ENCODE assay signal across 11 mouse cellular contexts in genomic region chr3:52033857-52034588, GRCm38 (mm10).
DNase-seq lines count a peak whose midpoint lies in the region; ATAC-seq and TF ChIP-seq lines count a peak whose summit lies in the region.
"Had no signal": no experiment of that assay in that cellular context is flagged by ENCODE, and none has a peak within 500 bp of the region (broad histone marks: within the 10 kb centered on the region; RNA-seq: fewer than 3 reads in every experiment).

No protein-coding gene starts in this region.

- intact Hi-C loops in gastrocnemius, adult 2 months (cut with DNase I) = no loop called here
- intact Hi-C loops in gastrocnemius, postnatal 14 days (cut with DNase I; ENCODE audit: low total_unique reads) = no loop called here

- H3K4me1 ChIP-seq in lung, embryonic 15.5 days = peaks cover 57% of the 10 kb centered on the region
- peaks cover 9% of the 10 kb centered on the region for H3K4me1 ChIP-seq in lung, adult 2 months (ENCODE audit: control insufficient read depth, insufficient read depth, low read length)
- H3K4me1 ChIP-seq in intestine, postnatal 0 days (replicated peaks; ENCODE audit: control insufficient read depth, insufficient read depth, low read length) = peaks cover 19% of the 10 kb centered on the region; the same call in 1 of the 2 replicates
- peaks cover 29% of the 10 kb centered on the region for H3K4me1 ChIP-seq in neural tube, embryonic 11.5 days (ENCODE audit: control insufficient read depth, insufficient read depth, low read length)

- no peak for TF ChIP-seq POLR2A in lung, adult 2 months (IDR thresholded peaks at IDR 0.05; ENCODE audit: borderline replicate concordance, extremely low read depth, low read depth, low read length)

- no peak for DNase-seq in gastrocnemius, adult 2 months
- DNase-seq in gastrocnemius, postnatal 14 days = no peak
- no peak for DNase-seq in lung, adult 2 months
- peak; percentile 25 for DNase-seq in neural tube, embryonic 11.5 days (ENCODE audit: low spot score)
- no peak for DNase-seq in layer of hippocampus, adult 9-10 months (ENCODE audit: low spot score)
- DNase-seq in right cerebral cortex, adult 2 months (ENCODE audit: low spot score in 2 of 2) = no peak
- DNase-seq: right cerebral cortex, postnatal 25 days had no signal

- 26% methylated on average over 14 of the region's 14 CpGs for WGBS in lung, embryonic 15.5 days
- 52% methylated on average over 14 of the region's 14 CpGs for WGBS in lung, adult 2 months
- WGBS in intestine, postnatal 0 days = 18% methylated on average over 14 of the region's 14 CpGs
- WGBS in neural tube, embryonic 11.5 days = 11% methylated on average over 14 of the region's 14 CpGs

- ATAC-seq in lung, embryonic 15.5 days (ENCODE audit: borderline replicate concordance, extremely low read depth, low FRiP score, low TSS enrichment) = no peak
- peak; percentile 89 for ATAC-seq in intestine, postnatal 0 days
- ATAC-seq in neural tube, embryonic 11.5 days (ENCODE audit: insufficient read depth, low FRiP score, low TSS enrichment) = no peak
- ATAC-seq: Patski had no signal

- H3K9me3 ChIP-seq in lung, embryonic 15.5 days = no peaks in the 10 kb centered on the region
- no peaks in the 10 kb centered on the region for H3K9me3 ChIP-seq in intestine, postnatal 0 days (ENCODE audit: control insufficient read depth)
- no peaks in the 10 kb centered on the region for H3K9me3 ChIP-seq in neural tube, embryonic 11.5 days (ENCODE audit: control insufficient read depth, low read length)

- H3K4me3 ChIP-seq in gastrocnemius, adult 2 months = no peak overlapping the region
- H3K4me3 ChIP-seq in lung, embryonic 15.5 days = no peak overlapping the region
- H3K4me3 ChIP-seq in lung, adult 2 months (replicated peaks; ENCODE audit: extremely low read depth, low read depth, low read length) = no peak overlapping the region
- no peak overlapping the region for H3K4me3 ChIP-seq in intestine, postnatal 0 days (ENCODE audit: low read depth, low read length)
- no peak overlapping the region for H3K4me3 ChIP-seq in neural tube, embryonic 11.5 days (ENCODE audit: low read depth, low read length)
- H3K4me3 ChIP-seq: left cerebral cortex, adult 2 months had no signal

- H3K9ac ChIP-seq in lung, embryonic 15.5 days = peak overlapping the region; percentile 5; the same call in 1 of the 2 replicates
- peak overlapping the region; percentile 17; the same call in 1 of the 2 replicates for H3K9ac ChIP-seq in intestine, postnatal 0 days (ENCODE audit: low read depth, low read length)
- H3K9ac ChIP-seq in neural tube, embryonic 11.5 days (ENCODE audit: low read length) = no peak overlapping the region

- H3K27ac ChIP-seq in gastrocnemius, adult 2 months = peak overlapping the region; percentile 3; the same call in 1 of the 2 replicates
- peak overlapping the region; percentile 27; the same call in 1 of the 2 replicates for H3K27ac ChIP-seq in lung, embryonic 15.5 days
- H3K27ac ChIP-seq in intestine, postnatal 0 days (ENCODE audit: low read depth, low read length) = peak overlapping the region; percentile 86
- 0 out of 2 replicates have a peak overlapping the region, but pooled peaks have one; percentile 20 for H3K27ac ChIP-seq in neural tube, embryonic 11.5 days (ENCODE audit: low read depth, low read length)
- H3K27ac ChIP-seq: left cerebral cortex, adult 2 months had no signal

- H3K27me3 ChIP-seq in lung, embryonic 15.5 days = no peaks in the 10 kb centered on the region
- no peaks in the 10 kb centered on the region for H3K27me3 ChIP-seq in intestine, postnatal 0 days (replicated peaks; ENCODE audit: control insufficient read depth, insufficient read depth, low read length)
- no peaks in the 10 kb centered on the region for H3K27me3 ChIP-seq in neural tube, embryonic 11.5 days (ENCODE audit: control insufficient read depth, insufficient read depth, low read length)
- H3K27me3 ChIP-seq: Patski had no signal

- no peak for TF ChIP-seq CTCF in gastrocnemius, adult 2 months (IDR thresholded peaks at IDR 0.05)
- no peak for TF ChIP-seq CTCF in lung, adult 2 months (IDR thresholded peaks at IDR 0.05; ENCODE audit: insufficient read depth, low read length)
- peak; percentile 24 for TF ChIP-seq CTCF in intestine, postnatal 0 days (IDR thresholded peaks at IDR 0.05; ENCODE audit: low read depth)

- no peak overlapping the region for H3K4me2 ChIP-seq in lung, embryonic 15.5 days
- peak overlapping the region; percentile 48; the same call in 1 of the 2 replicates for H3K4me2 ChIP-seq in intestine, postnatal 0 days (replicated peaks; ENCODE audit: low read depth)
- H3K4me2 ChIP-seq in neural tube, embryonic 11.5 days (ENCODE audit: low read depth) = peak overlapping the region; percentile 4

- no peaks in the 10 kb centered on the region for H3K36me3 ChIP-seq in lung, embryonic 15.5 days
- no peaks in the 10 kb centered on the region for H3K36me3 ChIP-seq in intestine, postnatal 0 days (ENCODE audit: control insufficient read depth, insufficient read depth)
- H3K36me3 ChIP-seq in neural tube, embryonic 11.5 days (ENCODE audit: control insufficient read depth, insufficient read depth, low read length) = no peaks in the 10 kb centered on the region

Comparison
In these comparisons a context has a peak if more than half of its experiments do, and no peak if none do; other contexts are left out.
1. H3K27ac ChIP-seq: peak in every context shown above with its lines; median percentile 86 in intestine, postnatal 0 days; 27 in lung, embryonic 15.5 days; 20 in neural tube, embryonic 11.5 days; 3 in gastrocnemius, adult 2 months.